ENCODE assay signal across 8 mouse cellular contexts in genomic region chr16:44542029-44542690, GRCm38 (mm10). TPM values are rescaled to one million over a fixed set of nuclear protein-coding genes. Genes with fewer than 3 reads are reported as not detected.
DNase-seq lines count a peak whose midpoint lies in the region; ATAC-seq and TF ChIP-seq lines count a peak whose summit lies in the region.

No protein-coding gene starts in this region.

- 32% methylated on average over 3 of the region's 3 CpGs for WGBS in embryonic facial prominence, embryonic 11.5 days
- 39% methylated on average over 3 of the region's 3 CpGs for WGBS in forebrain, postnatal 0 days
- WGBS in midbrain, embryonic 11.5 days: 52% methylated on average over 3 of the region's 3 CpGs

- H3K4me3 ChIP-seq in embryonic facial prominence, embryonic 11.5 days (ENCODE audit: low read depth, low read length): no peak overlapping the region
- H3K4me3 ChIP-seq in forebrain, postnatal 0 days (ENCODE audit: low read depth, low read length): no peak overlapping the region
- H3K4me3 ChIP-seq in midbrain, embryonic 11.5 days (ENCODE audit: low read depth, low read length): no peak overlapping the region

- no peak for TF ChIP-seq CTCF in forebrain, postnatal 0 days (IDR thresholded peaks at IDR 0.05; ENCODE audit: low read depth)

- no peaks in the 10 kb centered on the region for H3K27me3 ChIP-seq in embryonic facial prominence, embryonic 11.5 days (ENCODE audit: control insufficient read depth, insufficient read depth, low read length)
- no peaks in the 10 kb centered on the region for H3K27me3 ChIP-seq in forebrain, postnatal 0 days (ENCODE audit: insufficient read depth, low read length)
- H3K27me3 ChIP-seq in midbrain, embryonic 11.5 days (ENCODE audit: control insufficient read depth, insufficient read depth, low read length): no peaks in the 10 kb centered on the region

- ATAC-seq in embryonic facial prominence, embryonic 11.5 days (replicated peaks; ENCODE audit: insufficient number of reproducible peaks, low FRiP score, low TSS enrichment, low read depth): no peak
- peak; percentile 12; the same call in 1 of the 2 replicates for ATAC-seq in forebrain, postnatal 0 days
- 0 out of 2 replicates have a peak, but pooled peaks have one; percentile 7 for ATAC-seq in midbrain, embryonic 11.5 days (ENCODE audit: low FRiP score)

- no peaks in the 10 kb centered on the region for H3K36me3 ChIP-seq in embryonic facial prominence, embryonic 11.5 days (replicated peaks; ENCODE audit: control insufficient read depth, insufficient read depth, low read depth, low read length)
- H3K36me3 ChIP-seq in forebrain, postnatal 0 days (ENCODE audit: insufficient read depth): no peaks in the 10 kb centered on the region
- H3K36me3 ChIP-seq in midbrain, embryonic 11.5 days (ENCODE audit: control insufficient read depth, insufficient read depth, low read length): no peaks in the 10 kb centered on the region

- H3K9ac ChIP-seq in embryonic facial prominence, embryonic 11.5 days (replicated peaks; ENCODE audit: low read length): no peak overlapping the region
- no peak overlapping the region for H3K9ac ChIP-seq in forebrain, postnatal 0 days
- no peak overlapping the region for H3K9ac ChIP-seq in midbrain, embryonic 11.5 days (ENCODE audit: low read length)

- peak; percentile 32 for DNase-seq in kidney, postnatal 14 days
- DNase-seq in kidney, adult 8-10 months: no peak
- no peak for DNase-seq in embryonic facial prominence, embryonic 11.5 days (ENCODE audit: low spot score)
- no peak for DNase-seq in forebrain, postnatal 0 days
- DNase-seq in midbrain, embryonic 11.5 days (ENCODE audit: low spot score, missing footprints): no peak
- no peak for DNase-seq in yolk sac, embryonic 10.5 days (ENCODE audit: low spot score)
- no peak for DNase-seq in c-Kit-positive CD71-positive TER-119-positive erythroid progenitor cells, embryonic 14.5 days (ENCODE audit: low spot score)
- DNase-seq in thymus, postnatal 36 days: no peak

- H3K27ac ChIP-seq in embryonic facial prominence, embryonic 11.5 days (replicated peaks; ENCODE audit: low read depth, low read length): 0 out of 2 replicates have a peak overlapping the region, but pooled peaks have one; percentile 6
- H3K27ac ChIP-seq in forebrain, postnatal 0 days (ENCODE audit: low read depth, low read length): no peak overlapping the region; the same call in 1 of the 2 replicates
- no peak overlapping the region; the same call in 1 of the 2 replicates for H3K27ac ChIP-seq in midbrain, embryonic 11.5 days (ENCODE audit: low read depth, low read length)

- H3K4me1 ChIP-seq in embryonic facial prominence, embryonic 11.5 days (ENCODE audit: control insufficient read depth, insufficient read depth, low read length): peaks cover 7% of the 10 kb centered on the region
- peaks cover 13% of the 10 kb centered on the region for H3K4me1 ChIP-seq in forebrain, postnatal 0 days (ENCODE audit: insufficient read depth)
- H3K4me1 ChIP-seq in midbrain, embryonic 11.5 days (ENCODE audit: control insufficient read depth, insufficient read depth, low read length): peaks cover 83% of the 10 kb centered on the region

- no peak overlapping the region for H3K4me2 ChIP-seq in embryonic facial prominence, embryonic 11.5 days (ENCODE audit: low read depth, low read length)
- no peak overlapping the region for H3K4me2 ChIP-seq in forebrain, postnatal 0 days (ENCODE audit: low read depth)
- no peak overlapping the region for H3K4me2 ChIP-seq in midbrain, embryonic 11.5 days

- no peaks in the 10 kb centered on the region for H3K9me3 ChIP-seq in embryonic facial prominence, embryonic 11.5 days (replicated peaks; ENCODE audit: control insufficient read depth, low read length)
- no peaks in the 10 kb centered on the region for H3K9me3 ChIP-seq in forebrain, postnatal 0 days (ENCODE audit: low read length)
- H3K9me3 ChIP-seq in midbrain, embryonic 11.5 days (ENCODE audit: control insufficient read depth, low read length): no peaks in the 10 kb centered on the region

RNA-seq across cellular contexts. Expression of gene Boc, which starts 16.5 kb away (rescaled TPM):
- polyA plus RNA-seq in embryonic facial prominence, embryonic 11.5 days (2014; fragmentation: Nextera tagmentation; extraction: Ambion mirVana): 19.5 and 20.7 TPM in 2 replicates
- 12.3 TPM in 2 replicates for total RNA-seq in forebrain, postnatal 0 days (2014; rRNA removed)
- 2.8 and 3.5 TPM in 2 replicates for polyA plus RNA-seq in forebrain, postnatal 0 days (2015; fragmentation: Nextera tagmentation; extraction: Ambion mirVana)
- 37.8 and 44.7 TPM in 2 replicates for polyA plus RNA-seq in midbrain, embryonic 11.5 days (2014; fragmentation: Nextera tagmentation; extraction: Ambion mirVana)
